Mouse (Mus musculus): ENCODE measurements at regions not wholly inside any gene's neighbourhood (a gene's known extent, or its start where the extent isn't known, plus 50 kb on each side); places are given as distances from the start of the nearest gene placed in this dataset.
A peak's percentile ranks its signal among the peaks of the same experiment; 100 is the strongest.
"Not testable (repeated sequence)": the region's sequence is repeated elsewhere in the genome, so short reads cannot be mapped to it uniquely, and the experiment has no call there.

GRCm38 (mm10) chr14:68770411-68770810 lies 523.7 kb downstream of the Synb start:
- H3K36me3 ChIP-seq: no peaks in the 10 kb centered on the region
- no peak overlapping the region for H3K4me3 ChIP-seq
- ATAC-seq (ENCODE audit: low FRiP score, low read depth): no peak
- H3K9ac ChIP-seq (replicated peaks): no peak overlapping the region
- no peak overlapping the region for H3K27ac ChIP-seq (replicated peaks)
- 86% methylated on average over 2 of the region's 2 CpGs for WGBS
- no peaks in the 10 kb centered on the region for H3K9me3 ChIP-seq
- no peaks in the 10 kb centered on the region for H3K4me1 ChIP-seq
- no peaks in the 10 kb centered on the region for H3K27me3 ChIP-seq
- no peak overlapping the region for H3K4me2 ChIP-seq (replicated peaks)

GRCm38 (mm10) chr14:68762916-68763315 lies 531.2 kb downstream of the Synb start:
- WGBS: 78% methylated on average over 3 of the region's 3 CpGs
- Histone ChIP-seq H3K4me3 (no peak overlapping the region), H3K4me1 (no peaks in the 10 kb centered on the region), H3K27ac (replicated peaks) (no peak overlapping the region), H3K36me3 (no peaks in the 10 kb centered on the region), H3K27me3 (no peaks in the 10 kb centered on the region), H3K4me2 (replicated peaks) (no peak overlapping the region), H3K9ac (replicated peaks) (no peak overlapping the region), H3K9me3 (no peaks in the 10 kb centered on the region)
- no peak for ATAC-seq (ENCODE audit: low FRiP score, low read depth)

GRCm38 (mm10) chr14:68744661-68745060 lies 549.4 kb downstream of the Synb start:
- Histone ChIP-seq H3K4me1 (no peaks in the 10 kb centered on the region), H3K36me3 (no peaks in the 10 kb centered on the region), H3K9ac (replicated peaks) (no peak overlapping the region), H3K4me3 (no peak overlapping the region), H3K27ac (replicated peaks) (no peak overlapping the region), H3K4me2 (replicated peaks) (no peak overlapping the region), H3K9me3 (no peaks in the 10 kb centered on the region), H3K27me3 (no peaks in the 10 kb centered on the region)
- 79% methylated on average over 2 of the region's 2 CpGs for WGBS
- no peak for ATAC-seq (ENCODE audit: low FRiP score, low read depth)

- no peak overlapping the region for H3K4me2 ChIP-seq (replicated peaks)
- no peaks in the 10 kb centered on the region for H3K36me3 ChIP-seq
- no peak overlapping the region for H3K27ac ChIP-seq (replicated peaks)
- H3K4me1 ChIP-seq: no peaks in the 10 kb centered on the region
- no peaks in the 10 kb centered on the region for H3K9me3 ChIP-seq
- no peak overlapping the region for H3K9ac ChIP-seq (replicated peaks)
- no CpG with 5 or more reads among the region's 1 CpGs for WGBS
- ATAC-seq (ENCODE audit: low FRiP score, low read depth): no peak
- H3K4me3 ChIP-seq: no peak overlapping the region
- no peaks in the 10 kb centered on the region for H3K27me3 ChIP-seq
These were observed 555.6 kb downstream of the Synb start for GRCm38 (mm10) chr14:68738474-68738873.

- ATAC-seq (ENCODE audit: low FRiP score, low read depth): 0 out of 2 replicates have a peak, but pooled peaks have one; percentile 6
- not testable (repeated sequence) for H3K36me3 ChIP-seq; H3K4me2 ChIP-seq (replicated peaks); H3K27me3 ChIP-seq; H3K27ac ChIP-seq (replicated peaks); H3K4me1 ChIP-seq; H3K9me3 ChIP-seq; H3K9ac ChIP-seq (replicated peaks); H3K4me3 ChIP-seq
- 54% methylated on average over 2 of the region's 2 CpGs for WGBS
These were observed 558.3 kb downstream of the Synb start for GRCm38 (mm10) chr14:68735756-68736155.

GRCm38 (mm10) chr14:68721156-68721555 lies 572.9 kb downstream of the Synb start:
- H3K9me3 ChIP-seq: no peaks in the 10 kb centered on the region
- no peak for ATAC-seq (ENCODE audit: low FRiP score, low read depth)
- 68% methylated on average over 6 of the region's 6 CpGs for WGBS
- H3K27ac ChIP-seq (replicated peaks): no peak overlapping the region
- H3K36me3 ChIP-seq: no peaks in the 10 kb centered on the region
- no peak overlapping the region for H3K9ac ChIP-seq (replicated peaks)
- H3K27me3 ChIP-seq: no peaks in the 10 kb centered on the region
- H3K4me3 ChIP-seq: no peak overlapping the region
- no peak overlapping the region for H3K4me2 ChIP-seq (replicated peaks)
- no peaks in the 10 kb centered on the region for H3K4me1 ChIP-seq

- no peaks in the 10 kb centered on the region for H3K9me3 ChIP-seq
- no peak overlapping the region for H3K4me2 ChIP-seq (replicated peaks)
- no peaks in the 10 kb centered on the region for H3K27me3 ChIP-seq
- no peak overlapping the region for H3K9ac ChIP-seq (replicated peaks)
- no peak for ATAC-seq (ENCODE audit: low FRiP score, low read depth)
- H3K4me3 ChIP-seq: no peak overlapping the region
- WGBS: 93% methylated on average over 9 of the region's 9 CpGs
- H3K4me1 ChIP-seq: no peaks in the 10 kb centered on the region
- H3K27ac ChIP-seq (replicated peaks): no peak overlapping the region
- no peaks in the 10 kb centered on the region for H3K36me3 ChIP-seq
These were observed 574.5 kb downstream of the Synb start for GRCm38 (mm10) chr14:68719429-68720160.

GRCm38 (mm10) chr14:68718846-68719245 lies 575.3 kb downstream of the Synb start:
- no peak overlapping the region for H3K27ac ChIP-seq (replicated peaks)
- H3K9me3 ChIP-seq: no peaks in the 10 kb centered on the region
- no peaks in the 10 kb centered on the region for H3K36me3 ChIP-seq
- H3K9ac ChIP-seq (replicated peaks): no peak overlapping the region
- no peak for ATAC-seq (ENCODE audit: low FRiP score, low read depth)
- no peak overlapping the region for H3K4me3 ChIP-seq
- no peaks in the 10 kb centered on the region for H3K27me3 ChIP-seq
- no peak overlapping the region for H3K4me2 ChIP-seq (replicated peaks)
- no peaks in the 10 kb centered on the region for H3K4me1 ChIP-seq
- WGBS: 91% methylated on average over 6 of the region's 6 CpGs
